ENCODE assay signal across 31 mouse cellular contexts in the genomic region with DNA sequence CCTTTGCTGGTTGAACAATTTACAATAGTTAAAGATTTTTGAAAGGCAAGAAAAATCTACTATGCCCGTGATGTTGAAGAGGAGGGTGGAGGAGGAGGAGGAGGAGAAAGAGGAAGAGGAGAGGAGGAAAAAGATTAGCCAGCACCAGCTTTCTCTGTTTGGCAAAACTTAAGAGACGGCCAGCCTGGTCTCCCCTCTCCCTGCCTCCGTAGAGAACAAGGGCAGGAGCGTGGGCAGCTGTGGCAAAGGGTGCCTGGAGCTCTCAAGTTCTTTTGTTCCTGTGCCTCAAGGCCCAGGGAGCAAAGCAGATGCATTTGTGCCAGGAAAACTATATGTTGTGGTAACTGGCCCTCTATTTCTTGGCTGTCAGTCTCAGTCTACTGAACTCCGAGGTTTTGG.
A peak's percentile ranks its signal among the peaks of the same experiment; 100 is the strongest.
DNase-seq lines count a peak whose midpoint lies in the region; ATAC-seq and TF ChIP-seq lines count a peak whose summit lies in the region.
"Had no signal": no experiment of that assay in that cellular context is flagged by ENCODE, and none has a peak within 500 bp of the region (broad histone marks: within the 10 kb centered on the region; RNA-seq: fewer than 3 reads in every experiment).

No protein-coding gene starts in this region.

- DNase-seq in embryonic facial prominence, embryonic 10.5 days (ENCODE audit: low spot score): no peak
- DNase-seq in heart, adult 11 months: peak; percentile 67
- DNase-seq in heart, postnatal 36 days: no peak
- DNase-seq in layer of hippocampus, adult 2 months (ENCODE audit: low spot score in 2 of 2): no peak
- no peak for DNase-seq in layer of hippocampus, adult 18-20 months (ENCODE audit: low spot score in 2 of 2)
- no peak for DNase-seq in limb, embryonic 14.5 days (ENCODE audit: low spot score)
- DNase-seq in T-cell, adult 2 months (ENCODE audit: low spot score): no peak
- DNase-seq: cerebellum, adult 11 months; cerebellum, adult 9-11 months; embryo, embryonic 11 days; gastrocnemius, adult 2 months; gastrocnemius, postnatal 36 days; heart, adult 2 months; kidney, adult 8-10 months; kidney, postnatal 14 days; layer of hippocampus, postnatal 36 days; left cerebral cortex, postnatal 4 days; lung, embryonic 14.5 days; lung, postnatal 14 days; right cerebral cortex, postnatal 25 days had no signal

- no peak overlapping the region for H3K4me2 ChIP-seq in embryonic facial prominence, embryonic 13.5 days
- H3K4me2 ChIP-seq in limb, embryonic 14.5 days (replicated peaks; ENCODE audit: low read depth, low read length, severe bottlenecking): no peak overlapping the region
- H3K4me2 ChIP-seq: embryonic facial prominence, embryonic 15.5 days; heart, embryonic 12.5 days; hindbrain, embryonic 15.5 days; liver, embryonic 15.5 days; lung, embryonic 14.5 days; neural tube, embryonic 13.5 days; stomach, embryonic 15.5 days had no signal

- H3K4me3 ChIP-seq in embryonic facial prominence, embryonic 13.5 days: no peak overlapping the region
- H3K4me3 ChIP-seq in embryonic facial prominence, embryonic 10.5 days: no peak overlapping the region
- H3K4me3 ChIP-seq in layer of hippocampus, adult 2 months: no peak overlapping the region
- no peak overlapping the region for H3K4me3 ChIP-seq in limb, embryonic 14.5 days (replicated peaks; ENCODE audit: low read length)
- H3K4me3 ChIP-seq: embryonic facial prominence, embryonic 15.5 days; gastrocnemius, adult 2 months; heart, adult 2 months; heart, embryonic 12.5 days; hindbrain, embryonic 15.5 days; liver, embryonic 15.5 days; midbrain, embryonic 10.5 days; myocyte; neural tube, embryonic 13.5 days; stomach, embryonic 15.5 days had no signal

- TF ChIP-seq POLR2A in limb, embryonic 14.5 days (IDR thresholded peaks at IDR 0.05; ENCODE audit: borderline replicate concordance, extremely low read depth, insufficient read depth, insufficient read length): no peak

- no peak overlapping the region for H3K9ac ChIP-seq in embryonic facial prominence, embryonic 13.5 days
- no peak overlapping the region for H3K9ac ChIP-seq in limb, embryonic 14.5 days (ENCODE audit: low read depth, low read length, severe bottlenecking)
- H3K9ac ChIP-seq: embryonic facial prominence, embryonic 15.5 days; heart, embryonic 12.5 days; hindbrain, embryonic 15.5 days; liver, embryonic 15.5 days; lung, embryonic 14.5 days; neural tube, embryonic 13.5 days; stomach, embryonic 15.5 days had no signal

- 63% methylated on average over 5 of the region's 5 CpGs for WGBS in embryonic facial prominence, embryonic 13.5 days
- WGBS in embryonic facial prominence, embryonic 10.5 days: 78% methylated on average over 5 of the region's 5 CpGs
- WGBS in limb, embryonic 14.5 days: 69% methylated on average over 5 of the region's 5 CpGs

- H3K9me3 ChIP-seq in embryonic facial prominence, embryonic 13.5 days: no peaks in the 10 kb centered on the region
- no peaks in the 10 kb centered on the region for H3K9me3 ChIP-seq in embryonic facial prominence, embryonic 10.5 days
- H3K9me3 ChIP-seq in limb, embryonic 14.5 days (ENCODE audit: control insufficient read depth, low read length): no peaks in the 10 kb centered on the region
- H3K9me3 ChIP-seq: embryonic facial prominence, embryonic 15.5 days; heart, embryonic 12.5 days; hindbrain, embryonic 15.5 days; liver, embryonic 15.5 days; midbrain, embryonic 10.5 days; neural tube, embryonic 13.5 days; stomach, embryonic 15.5 days had no signal

- H3K36me3 ChIP-seq in embryonic facial prominence, embryonic 13.5 days: no peaks in the 10 kb centered on the region
- no peaks in the 10 kb centered on the region for H3K36me3 ChIP-seq in embryonic facial prominence, embryonic 10.5 days (replicated peaks)
- H3K36me3 ChIP-seq in limb, embryonic 14.5 days (ENCODE audit: control insufficient read depth, insufficient read depth, low read length): no peaks in the 10 kb centered on the region
- H3K36me3 ChIP-seq: embryonic facial prominence, embryonic 15.5 days; heart, embryonic 12.5 days; hindbrain, embryonic 15.5 days; liver, embryonic 15.5 days; midbrain, embryonic 10.5 days; neural tube, embryonic 13.5 days; stomach, embryonic 15.5 days had no signal

- no peak for ATAC-seq in embryonic facial prominence, embryonic 13.5 days (ENCODE audit: insufficient number of reproducible peaks, insufficient read depth, low FRiP score, low TSS enrichment, low read depth)
- no peak for ATAC-seq in limb, embryonic 14.5 days (ENCODE audit: low FRiP score, low read depth)
- ATAC-seq: intestine, embryonic 16.5 days had no signal

- no peaks in the 10 kb centered on the region for H3K27me3 ChIP-seq in embryonic facial prominence, embryonic 13.5 days
- no peaks in the 10 kb centered on the region for H3K27me3 ChIP-seq in embryonic facial prominence, embryonic 10.5 days (replicated peaks; ENCODE audit: low read depth, poor library complexity, severe bottlenecking)
- H3K27me3 ChIP-seq in limb, embryonic 14.5 days (ENCODE audit: control insufficient read depth, insufficient read depth, low read length): no peaks in the 10 kb centered on the region
- H3K27me3 ChIP-seq: CH12.LX; embryonic facial prominence, embryonic 15.5 days; heart, embryonic 12.5 days; hindbrain, embryonic 15.5 days; liver, embryonic 15.5 days; neural tube, embryonic 13.5 days; stomach, embryonic 15.5 days had no signal

- intact Hi-C loops in heart, postnatal 36 days (cut with DNase I): loop anchor here (10.0 kb wide), 1 partner anchor 184 kb away; no protein-coding TSS in a partner anchor

- H3K27ac ChIP-seq in embryonic facial prominence, embryonic 13.5 days: peak overlapping the region; percentile 68
- H3K27ac ChIP-seq in embryonic facial prominence, embryonic 10.5 days (replicated peaks): no peak overlapping the region
- H3K27ac ChIP-seq in layer of hippocampus, adult 2 months: peak overlapping the region; percentile 76
- peak overlapping the region; percentile 49; the same call in 1 of the 2 replicates for H3K27ac ChIP-seq in limb, embryonic 14.5 days (replicated peaks; ENCODE audit: low read depth, low read length)
- H3K27ac ChIP-seq: embryonic facial prominence, embryonic 15.5 days; hindbrain, embryonic 15.5 days; liver, embryonic 15.5 days; midbrain, embryonic 10.5 days had no signal

- TF ChIP-seq CTCF in layer of hippocampus, adult 2 months (conservative IDR thresholded peaks at IDR 0.05): no peak

- H3K4me1 ChIP-seq in embryonic facial prominence, embryonic 13.5 days: peaks cover 9% of the 10 kb centered on the region
- peaks cover 26% of the 10 kb centered on the region for H3K4me1 ChIP-seq in embryonic facial prominence, embryonic 10.5 days
- peaks cover 13% of the 10 kb centered on the region for H3K4me1 ChIP-seq in limb, embryonic 14.5 days (ENCODE audit: control insufficient read depth, insufficient read depth, low read length)
- H3K4me1 ChIP-seq: liver, embryonic 15.5 days had no signal
